ENCODE assay signal across 1 mouse cellular context in the genomic region with DNA sequence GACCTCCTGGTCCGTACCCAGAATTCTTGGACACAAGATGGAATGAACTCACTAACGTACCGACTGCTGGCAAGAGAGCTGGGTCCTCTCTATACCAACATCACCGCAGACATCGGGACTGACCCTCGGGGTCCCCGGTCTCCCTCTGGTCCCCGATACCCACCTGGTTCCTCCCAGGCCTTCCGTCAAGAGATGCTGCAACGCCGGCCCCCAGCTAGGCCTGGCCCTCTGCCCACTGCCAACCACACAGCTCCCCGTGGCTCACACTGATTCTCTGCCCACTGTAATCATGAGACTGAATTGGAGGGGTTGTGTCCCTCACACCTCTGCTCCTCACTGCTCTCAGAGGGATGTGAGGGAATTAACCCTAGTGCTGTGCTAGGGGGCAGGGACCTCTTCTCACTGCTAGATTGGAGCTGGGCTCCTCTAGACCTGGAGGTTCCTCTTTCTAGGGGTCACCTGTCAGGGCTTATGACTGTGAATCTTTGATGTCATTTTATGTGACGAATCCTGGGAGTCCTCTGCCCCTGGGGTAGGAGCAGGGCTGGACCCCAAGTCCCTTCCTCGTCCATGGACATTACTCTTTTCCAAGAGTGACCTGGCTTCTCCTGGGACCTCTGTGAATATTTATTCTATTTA.
TF ChIP-seq lines count a peak whose summit lies in the region.

No protein-coding gene starts in this region.

TF ChIP-seq in MEL, 35 proteins besides CTCF, POLR2A, EP300 and RAD21:
- TF ChIP-seq TCF12 (IDR thresholded peaks at IDR 0.05; ENCODE audit: low read depth, low read length) (no peak), ZMIZ1 (IDR thresholded peaks at IDR 0.05; ENCODE audit: low read depth, low read length) (peak; percentile 61; the same call in 1 of the 2 replicates), POLR2AphosphoS2 (IDR thresholded peaks at IDR 0.05; ENCODE audit: low read length) (peak; percentile 35; the same call in 1 of the 2 replicates), USF1 (IDR thresholded peaks at IDR 0.05; ENCODE audit: low read depth, low read length) (peak; percentile 82), USF2 (IDR thresholded peaks at IDR 0.05; ENCODE audit: borderline replicate concordance in 1 of 2, insufficient read depth in 1 of 2, low read depth in 1 of 2, low read length in 2 of 2) (0 out of 4 replicates have a peak, but pooled peaks of 1 of the 2 experiments have one; percentile 43)
TF ChIP-seq in MEL: peak in this region for 4.
